ENCODE assay signal across 21 mouse cellular contexts in genomic region chrX:19700284-19700683, GRCm38 (mm10).
A peak's percentile ranks its signal among the peaks of the same experiment; 100 is the strongest.
DNase-seq lines count a peak whose midpoint lies in the region; ATAC-seq and TF ChIP-seq lines count a peak whose summit lies in the region.
"Had no signal": no experiment of that assay in that cellular context is flagged by ENCODE, and none has a peak within 500 bp of the region (broad histone marks: within the 10 kb centered on the region; RNA-seq: fewer than 3 reads in every experiment).

No protein-coding gene starts in this region.

- in situ Hi-C loops in Patski (cut with MboI; ENCODE audit: low pct_unique_long_range_greater_than_20kb) = no loop called here

- H3K4me1 ChIP-seq in lung, postnatal 0 days (ENCODE audit: insufficient read depth, low read depth, low read length) = no peaks in the 10 kb centered on the region
- H3K4me1 ChIP-seq: embryonic facial prominence, embryonic 12.5 days; forebrain, embryonic 15.5 days; heart, embryonic 10.5 days; heart, embryonic 15.5 days; hindbrain, embryonic 13.5 days had no signal

- H3K9ac ChIP-seq in lung, postnatal 0 days (replicated peaks; ENCODE audit: low read depth) = no peak overlapping the region
- H3K9ac ChIP-seq: embryonic facial prominence, embryonic 12.5 days; forebrain, embryonic 15.5 days; heart, embryonic 15.5 days; hindbrain, embryonic 13.5 days had no signal

- 60% methylated on average over 2 of the region's 2 CpGs for WGBS in lung, postnatal 0 days

- DNase-seq in adrenal gland, adult 2 months = peak; percentile 8
- no peak for DNase-seq in adrenal gland, postnatal 4 days (ENCODE audit: low spot score in 2 of 2)
- DNase-seq in lung, postnatal 0 days (ENCODE audit: low spot score) = peak; percentile 4
- no peak for DNase-seq in lung, postnatal 36 days
- DNase-seq in Patski (ENCODE audit: low read depth, low spot score) = no peak
- DNase-seq in c-Kit-positive CD71-positive TER-119-positive erythroid progenitor cells, embryonic 14.5 days (ENCODE audit: low spot score) = no peak
- DNase-seq in layer of hippocampus, adult 2 months (ENCODE audit: low spot score in 2 of 2) = no peak
- DNase-seq: cerebellum, adult 11-12 months; cerebellum, adult 9-10 months; cerebellum, postnatal 25 days; gastrocnemius, postnatal 36 days; heart, adult 11 months; heart, postnatal 14 days; kidney, adult 11 months had no signal

- no peak overlapping the region for H3K27ac ChIP-seq in lung, postnatal 0 days (ENCODE audit: low read length)
- no peak overlapping the region for H3K27ac ChIP-seq in layer of hippocampus, adult 2 months
- H3K27ac ChIP-seq: embryonic facial prominence, embryonic 12.5 days; forebrain, embryonic 15.5 days; heart, embryonic 10.5 days; heart, embryonic 15.5 days; hindbrain, embryonic 13.5 days; hindbrain, postnatal 0 days had no signal

- no peaks in the 10 kb centered on the region for H3K27me3 ChIP-seq in lung, postnatal 0 days (replicated peaks; ENCODE audit: insufficient read depth, low read length)
- H3K27me3 ChIP-seq in Patski = peaks cover 3% of the 10 kb centered on the region
- H3K27me3 ChIP-seq: embryonic facial prominence, embryonic 12.5 days; forebrain, embryonic 15.5 days; heart, embryonic 15.5 days; hindbrain, embryonic 13.5 days had no signal

- TF ChIP-seq EP300 in lung, postnatal 0 days (IDR thresholded peaks at IDR 0.05) = no peak

- H3K4me2 ChIP-seq in lung, postnatal 0 days (replicated peaks; ENCODE audit: low read depth, low read length) = no peak overlapping the region
- H3K4me2 ChIP-seq: embryonic facial prominence, embryonic 12.5 days; forebrain, embryonic 15.5 days; heart, embryonic 15.5 days; hindbrain, embryonic 13.5 days had no signal

- TF ChIP-seq CTCF in lung, postnatal 0 days (IDR thresholded peaks at IDR 0.05) = no peak
- TF ChIP-seq CTCF in Patski (IDR thresholded peaks at IDR 0.05) = no peak
- TF ChIP-seq CTCF in layer of hippocampus, adult 2 months (conservative IDR thresholded peaks at IDR 0.05) = no peak

- POLR2A ChIA-PET in Patski (lab: Charles Lee) = no interaction called here

- no peaks in the 10 kb centered on the region for H3K36me3 ChIP-seq in lung, postnatal 0 days (ENCODE audit: insufficient read depth, low read length)
- H3K36me3 ChIP-seq: embryonic facial prominence, embryonic 12.5 days; forebrain, embryonic 15.5 days; G1E; heart, embryonic 10.5 days; heart, embryonic 15.5 days; hindbrain, embryonic 13.5 days had no signal

- ATAC-seq in lung, postnatal 0 days = no peak
- peak; percentile 84 for ATAC-seq in Patski
- ATAC-seq: forebrain, embryonic 15.5 days; hindbrain, postnatal 0 days had no signal

- no peaks in the 10 kb centered on the region for H3K9me3 ChIP-seq in lung, postnatal 0 days (ENCODE audit: low read length)
- H3K9me3 ChIP-seq: embryonic facial prominence, embryonic 12.5 days; forebrain, embryonic 15.5 days; G1E; heart, embryonic 10.5 days; heart, embryonic 15.5 days; hindbrain, embryonic 13.5 days had no signal

- H3K4me3 ChIP-seq in lung, postnatal 0 days (ENCODE audit: low read depth, low read length) = no peak overlapping the region
- no peak overlapping the region for H3K4me3 ChIP-seq in layer of hippocampus, adult 2 months
- H3K4me3 ChIP-seq: embryonic facial prominence, embryonic 12.5 days; forebrain, embryonic 15.5 days; heart, embryonic 10.5 days; heart, embryonic 15.5 days; hindbrain, embryonic 13.5 days had no signal

- CTCF ChIA-PET in Patski (lab: Charles Lee) = no interaction called here

Comparison
In these comparisons a context has a peak if more than half of its experiments do, and no peak if none do; other contexts are left out.
1. DNase-seq: peak in adrenal gland, adult 2 months (single experiment) and lung, postnatal 0 days (single experiment); none in adrenal gland, postnatal 4 days (0 of 2), lung, postnatal 36 days (single experiment), Patski (single experiment), c-Kit-positive CD71-positive TER-119-positive erythroid progenitor cells, embryonic 14.5 days (single experiment) and layer of hippocampus, adult 2 months (0 of 2).